Mouse (Mus musculus) adrenal gland, postnatal 25 days (tissue): ENCODE measurements around the gene Rreb1. TPM values are rescaled to one million over a fixed set of nuclear protein-coding genes. Genes with fewer than 3 reads are reported as not detected.

Experiments
- DNase-seq: peaks from one replicate; pipeline ENCODE4 v3.0.0; 2021; ENCODE audit warnings: mixed read lengths
- long read RNA-seq: library from polyadenylated mRNA; stranded (forward); transcript quantifications from one replicate; pipeline ENCODE4 v2.0.0, GENCODE M21; 2021
- total RNA-seq: library from RNA; stranded (reverse); gene quantifications from 2 replicates; pipeline ENCODE4 v1.2.3, GENCODE M21; 2021

The Rreb1 gene
- 78.2 and 87.2 TPM in 2 replicates for total RNA-seq
- long read RNA-seq, partial matches to known transcripts: 1 of 12 reads
- long read RNA-seq, other reads (novel, unspliced or antisense): 10 of 12 reads

DNA sequence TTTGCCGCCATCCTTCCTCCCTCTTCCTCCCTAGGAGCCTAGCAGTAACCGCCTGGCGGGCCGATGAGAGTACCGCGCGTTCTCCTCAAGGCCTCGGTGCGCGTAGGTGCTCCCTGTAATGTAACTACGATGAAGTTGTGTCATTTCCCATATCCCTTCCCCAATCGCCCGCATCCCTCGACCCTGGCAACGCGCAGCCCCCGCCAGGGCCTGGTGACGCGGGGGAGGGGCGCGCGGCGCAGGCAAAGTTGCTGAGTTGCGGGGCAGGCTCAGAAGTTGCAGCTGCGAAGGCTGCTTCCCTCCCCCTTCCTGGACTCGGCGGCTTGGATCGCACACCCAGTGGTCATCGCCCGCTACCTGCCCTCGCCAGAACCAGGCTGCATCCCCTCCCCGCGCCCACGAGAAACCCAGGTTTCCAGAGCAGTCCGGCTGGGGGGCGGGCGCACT is at the start of gene Rreb1:
Gene Rreb1 (plus strand): TSS at position 254 of the 447 bp plus-strand sequence.
- peak; percentile 47 for DNase-seq

DNA sequence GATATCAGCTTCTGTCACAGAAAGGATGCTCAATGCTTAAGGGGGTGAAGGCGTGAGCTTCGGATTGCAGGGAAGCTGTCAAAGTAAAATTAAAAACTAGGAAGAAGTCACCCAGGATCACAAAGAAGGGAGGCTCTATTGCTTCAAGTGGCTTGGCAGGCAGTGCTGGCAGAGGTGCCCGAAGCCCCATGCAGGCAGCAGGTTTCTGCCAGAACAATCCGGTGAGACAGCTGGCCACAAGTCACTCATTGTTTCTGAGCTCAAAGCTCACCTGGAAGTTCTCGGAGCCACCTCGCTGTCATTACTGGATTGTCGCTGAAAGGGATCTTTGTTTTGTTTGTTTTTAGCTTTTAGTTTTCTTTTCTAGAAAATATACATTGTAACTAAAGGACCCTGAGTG is 49.6 kb upstream of the Rreb1 start:
- DNase-seq: no peak

DNA sequence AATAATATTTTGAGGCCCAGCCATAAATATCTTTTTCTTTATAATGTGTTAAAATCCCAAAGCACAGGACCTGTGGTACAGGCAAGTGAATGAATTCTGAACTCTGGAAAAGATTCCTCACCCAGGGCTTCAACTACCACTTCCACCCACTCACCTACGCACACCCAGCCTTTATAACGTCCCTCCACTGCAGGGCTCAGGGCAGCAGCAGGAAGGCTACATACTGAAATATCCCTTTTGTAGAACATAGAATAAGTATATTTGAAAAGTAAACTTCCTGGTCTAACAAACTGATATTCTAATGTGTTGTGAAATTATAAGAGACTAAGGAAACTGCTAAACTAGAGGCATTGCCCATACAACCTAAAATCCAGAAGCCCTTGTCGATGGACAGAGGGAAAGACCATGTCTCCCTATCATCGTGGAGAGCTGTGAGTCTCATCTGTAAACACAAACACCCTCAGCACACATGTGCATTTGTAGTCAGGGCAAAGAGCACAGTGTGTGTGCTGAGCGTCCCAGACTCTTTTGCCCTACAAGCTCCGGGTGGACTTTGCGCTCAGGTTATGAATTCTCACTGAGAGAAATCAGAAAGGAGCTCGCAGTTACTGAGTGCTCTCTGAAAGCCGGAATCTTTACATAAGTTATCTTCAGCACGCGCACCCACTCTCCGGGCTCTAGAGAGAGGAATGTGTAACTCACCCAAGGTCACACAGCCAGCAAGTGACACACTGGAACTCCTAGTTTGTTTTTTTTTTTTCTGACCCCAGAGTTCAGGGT is 46.1 kb upstream of the Rreb1 start:
- DNase-seq: peak; percentile 16

DNA sequence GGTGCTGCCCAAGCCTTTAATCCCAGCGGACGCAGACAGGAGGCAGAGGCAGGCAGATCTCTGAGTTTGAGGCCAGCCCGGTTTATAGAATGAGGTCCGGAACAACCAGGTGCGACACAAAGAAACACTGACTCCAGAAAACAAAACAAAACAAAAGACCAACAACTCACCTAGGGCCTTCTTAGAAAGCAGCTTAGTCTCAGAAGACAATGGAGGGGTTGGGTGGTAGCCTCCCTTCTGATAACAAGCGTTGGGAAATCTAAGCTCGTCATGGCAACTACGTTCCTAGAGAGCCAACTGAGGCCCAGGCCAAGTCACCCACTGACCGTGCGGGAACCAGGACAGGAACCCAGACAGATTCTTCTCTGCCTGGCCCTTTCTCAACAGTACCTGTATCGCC is 43.7 kb upstream of the Rreb1 start:
- no peak for DNase-seq

DNA sequence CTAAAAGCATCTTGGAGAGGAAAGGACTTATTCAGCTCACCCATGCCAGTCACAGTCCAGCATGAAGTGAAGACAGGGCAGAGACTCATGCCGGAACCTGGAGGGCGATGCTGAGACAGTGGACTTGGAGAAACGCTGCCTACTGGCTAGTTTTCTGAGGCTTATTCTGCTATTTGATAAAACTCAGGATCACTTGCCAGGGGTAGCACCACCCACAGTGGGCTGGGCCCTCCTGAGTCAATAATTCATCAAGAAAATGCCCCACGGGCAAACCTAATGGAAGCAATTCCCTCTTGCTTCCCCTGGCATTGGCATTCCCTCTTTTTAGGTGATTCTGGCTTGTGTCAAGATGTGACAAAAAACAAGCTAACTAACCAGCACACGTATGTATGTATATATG is 38.1 kb upstream of the Rreb1 start:
- no peak for DNase-seq

DNA sequence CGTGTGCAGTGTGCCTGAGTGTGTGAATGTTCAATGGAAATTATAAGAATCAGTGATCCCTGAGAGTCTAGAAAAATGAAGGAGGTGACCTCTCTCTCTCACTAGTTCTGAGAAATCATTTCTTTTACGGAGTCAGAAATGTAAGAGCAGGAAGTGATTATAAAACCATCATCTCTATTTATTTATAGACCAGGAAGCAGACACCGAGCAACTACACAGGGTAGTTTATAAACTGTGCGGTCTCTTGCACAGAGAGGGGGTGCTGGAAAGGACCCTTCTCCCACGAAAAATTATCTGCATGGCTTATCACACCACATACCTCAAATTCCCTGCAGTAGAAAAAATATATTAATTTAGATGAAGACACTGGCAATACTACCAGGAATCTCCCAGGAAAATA is 37.4 kb upstream of the Rreb1 start:
- DNase-seq: no peak

DNA sequence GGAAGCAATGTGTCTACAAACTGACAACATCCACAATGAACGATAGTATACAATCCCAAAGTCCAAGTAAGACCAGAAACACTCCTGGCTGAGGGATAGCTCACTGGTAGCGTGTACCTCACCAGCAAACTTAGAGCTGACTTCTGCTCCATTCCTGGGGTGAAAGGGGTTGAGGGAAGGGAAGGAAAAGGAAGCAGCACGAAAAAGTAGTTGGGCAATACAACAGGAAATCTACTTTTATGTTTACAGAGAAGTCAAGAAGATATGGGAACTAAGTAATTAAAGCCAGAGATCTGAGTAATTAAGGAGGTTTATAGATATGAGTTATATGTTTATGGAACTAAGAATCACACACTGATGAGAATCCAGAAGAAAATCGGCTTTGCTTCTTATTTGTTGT is 36.0 kb upstream of the Rreb1 start:
- DNase-seq: no peak

DNA sequence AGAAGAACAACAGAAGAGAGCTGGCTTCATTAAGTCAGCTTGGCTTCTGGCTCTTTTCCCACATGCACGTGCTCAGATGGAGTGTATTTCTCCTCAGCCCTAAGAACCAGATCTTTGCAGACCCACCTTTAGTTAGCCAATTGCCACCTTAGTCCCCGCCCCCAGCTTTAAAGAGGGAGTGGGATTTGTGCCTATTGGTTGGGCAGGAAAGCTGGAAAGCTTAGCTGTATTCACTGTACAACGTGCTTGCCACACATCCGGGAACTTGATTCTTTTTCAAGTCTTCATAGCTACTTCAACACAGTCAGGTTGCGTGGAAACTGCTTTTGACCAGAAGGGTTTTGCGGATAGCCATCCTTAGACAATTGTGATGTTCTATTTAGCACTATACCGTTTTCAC is 30.7 kb upstream of the Rreb1 start:
- DNase-seq: no peak

DNA sequence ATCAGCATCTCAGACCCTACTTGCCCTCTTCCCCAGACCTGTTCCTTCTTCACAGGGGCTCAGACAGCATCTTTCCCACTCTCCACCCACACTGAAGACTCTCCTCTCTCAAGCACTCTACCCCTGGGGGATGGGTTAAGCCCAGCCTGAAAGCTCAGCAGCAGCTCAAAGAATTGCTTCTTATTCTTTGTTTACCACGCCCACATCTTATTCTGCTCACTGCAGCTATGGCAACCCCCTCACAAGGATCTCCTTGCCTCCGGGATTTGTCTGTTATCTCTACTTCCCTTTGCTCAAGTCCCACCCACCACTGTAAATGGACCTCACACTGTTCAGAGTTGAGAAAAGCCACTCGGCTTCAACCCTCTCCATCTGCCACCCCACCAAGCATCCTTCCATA is 28.7 kb upstream of the Rreb1 start:
- no peak for DNase-seq

DNA sequence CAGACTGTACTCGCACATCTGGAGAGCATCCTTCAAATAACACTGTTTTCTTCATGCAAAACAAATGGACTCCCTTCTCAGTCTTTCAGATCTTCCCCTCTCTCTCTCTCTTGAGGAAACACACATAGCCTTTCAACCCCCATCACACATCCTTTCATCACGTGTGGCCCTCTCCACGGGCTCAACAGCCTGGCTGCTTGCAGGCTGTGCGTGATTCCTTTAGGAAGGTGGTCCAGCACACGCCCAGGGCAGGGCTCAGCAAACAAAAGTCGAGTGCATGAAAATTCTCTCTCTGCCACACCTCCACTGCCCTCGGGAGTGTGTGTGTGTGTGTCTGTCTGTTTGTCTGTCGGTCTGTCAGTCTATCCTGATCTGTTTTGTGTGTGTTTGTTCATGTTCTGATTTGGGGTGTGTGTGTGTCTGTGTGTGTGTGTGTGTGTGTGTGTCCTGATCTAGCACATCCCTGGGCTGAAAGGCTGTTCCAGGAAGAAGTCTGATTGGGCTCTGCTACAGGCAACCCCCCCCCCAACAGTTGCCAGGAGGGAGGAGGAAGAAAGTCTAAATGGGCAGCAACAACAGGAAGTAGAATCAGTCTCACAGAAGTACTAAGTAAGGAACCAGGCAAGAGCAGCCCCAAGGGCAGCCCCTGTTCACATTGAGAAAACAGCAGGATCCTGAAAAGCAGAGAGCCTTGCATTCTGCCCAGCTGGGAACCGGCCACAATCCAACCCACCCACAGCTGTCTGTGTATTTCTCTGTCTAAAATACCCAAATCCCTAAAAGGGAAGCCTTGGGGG is 26.8 kb upstream of the Rreb1 start:
- DNase-seq: no peak

DNA sequence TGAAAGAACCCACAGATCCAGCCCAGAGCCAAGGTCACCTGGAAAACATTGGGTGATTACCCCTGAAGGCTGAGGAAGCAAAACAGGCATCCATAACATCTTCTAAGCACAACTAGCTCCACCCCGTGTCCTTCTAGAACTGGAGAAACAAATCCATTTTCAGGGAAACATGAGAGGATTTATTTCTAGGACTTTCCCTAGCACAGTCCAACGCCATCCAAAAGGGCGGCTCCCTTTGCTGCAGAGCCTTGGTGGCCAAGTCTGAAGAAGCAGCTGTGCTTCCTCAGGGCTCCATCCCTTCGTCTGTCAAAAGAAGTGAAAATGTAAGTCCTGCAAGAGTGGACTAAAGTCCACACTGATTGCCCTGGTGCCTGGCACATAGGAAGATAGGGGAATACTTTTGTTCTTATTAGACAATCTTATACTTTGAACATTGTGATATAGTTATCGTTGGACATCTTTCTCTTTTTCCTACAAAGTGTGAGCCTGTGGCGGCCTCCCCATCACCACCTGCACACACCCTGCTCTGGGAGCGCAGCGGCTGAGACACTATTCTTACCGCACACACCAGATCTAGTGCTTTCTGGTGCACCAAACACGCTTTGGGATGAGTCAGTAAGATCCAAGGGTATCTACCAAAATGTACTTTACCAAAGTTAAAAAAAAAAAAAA is 18.7 kb upstream of the Rreb1 start:
- DNase-seq: no peak

DNA sequence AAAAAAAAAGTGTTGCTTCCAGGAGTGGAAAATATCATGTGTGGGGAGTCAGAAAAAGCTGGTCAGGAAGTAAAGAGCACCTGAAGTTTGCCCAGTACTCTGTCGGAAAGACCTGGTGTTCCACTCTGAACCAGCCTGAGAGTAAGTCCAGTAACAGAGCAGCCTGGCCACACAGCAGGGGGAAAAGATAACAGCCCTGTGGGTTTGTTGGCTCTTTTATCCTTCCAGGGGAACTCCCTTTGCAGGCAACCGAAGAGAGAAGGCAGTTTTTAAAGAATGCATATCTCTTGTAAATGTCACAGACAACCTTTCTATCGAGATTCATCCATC is 18.2 kb upstream of the Rreb1 start:
- no peak for DNase-seq

DNA sequence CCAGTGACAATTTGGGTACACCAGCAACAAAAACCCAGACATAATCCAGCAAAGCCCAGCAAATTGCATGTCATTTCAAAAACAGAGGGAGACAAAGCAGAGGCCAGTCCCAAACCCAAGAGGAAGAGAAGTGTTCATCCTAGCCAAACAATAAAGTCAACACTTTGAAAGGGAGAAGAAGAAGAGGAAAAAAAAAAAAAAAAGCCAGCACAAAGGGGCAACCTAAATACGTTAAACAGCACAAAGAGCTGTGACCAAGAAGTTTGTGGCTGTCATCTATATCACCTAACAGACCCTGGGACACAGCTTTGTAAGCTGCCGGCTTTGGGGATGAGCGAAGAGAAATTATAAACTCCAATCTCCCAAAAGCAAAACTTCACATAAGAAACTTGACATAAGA is 17.8 kb upstream of the Rreb1 start:
- no peak for DNase-seq

DNA sequence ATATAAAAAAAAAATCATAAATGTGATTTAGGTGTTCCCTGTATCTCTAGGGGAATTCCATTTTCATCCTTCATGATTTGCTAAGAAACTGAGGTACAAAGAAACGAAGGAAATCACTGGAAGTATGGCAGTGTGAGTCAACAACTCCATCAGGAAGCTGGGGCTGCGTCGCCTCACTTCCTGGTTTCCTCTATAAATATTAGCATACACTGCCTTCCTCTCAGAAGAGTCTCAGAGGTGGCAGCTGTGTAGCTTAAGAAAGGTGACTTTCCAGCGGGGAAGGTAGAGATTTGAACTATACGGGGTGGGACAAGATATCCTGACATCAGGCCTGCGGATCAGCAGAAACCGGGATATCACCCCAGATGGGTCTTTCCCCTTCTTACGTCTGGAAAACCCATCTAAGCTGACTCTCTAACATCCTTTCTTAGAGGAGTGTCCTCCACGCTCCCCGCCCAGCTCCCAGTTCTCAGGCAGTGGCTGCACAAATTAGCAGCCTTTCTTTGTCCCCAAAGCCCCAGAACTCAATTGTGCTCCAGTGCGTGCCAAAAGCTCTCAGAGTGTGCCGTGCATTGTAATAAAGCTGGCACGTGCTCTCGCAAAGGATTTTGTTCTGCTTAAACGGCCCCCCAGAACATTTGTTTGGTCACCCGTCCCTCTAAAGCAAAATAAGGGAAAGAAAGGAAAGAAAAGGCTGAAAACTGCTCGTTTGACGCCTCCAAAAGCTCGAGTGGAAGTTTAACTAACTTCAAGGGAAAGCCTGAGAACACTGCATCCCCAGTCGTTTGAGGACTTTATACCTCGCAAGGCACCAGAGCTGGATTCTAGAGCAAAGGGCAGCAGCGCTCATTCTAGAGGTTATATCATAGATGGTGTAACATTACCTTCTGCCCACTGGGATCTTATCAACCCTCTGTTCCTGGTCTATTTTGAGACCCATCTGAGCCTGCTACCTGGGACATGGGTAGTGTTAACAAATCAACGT is 17.0 kb upstream of the Rreb1 start:
- DNase-seq: no peak

DNA sequence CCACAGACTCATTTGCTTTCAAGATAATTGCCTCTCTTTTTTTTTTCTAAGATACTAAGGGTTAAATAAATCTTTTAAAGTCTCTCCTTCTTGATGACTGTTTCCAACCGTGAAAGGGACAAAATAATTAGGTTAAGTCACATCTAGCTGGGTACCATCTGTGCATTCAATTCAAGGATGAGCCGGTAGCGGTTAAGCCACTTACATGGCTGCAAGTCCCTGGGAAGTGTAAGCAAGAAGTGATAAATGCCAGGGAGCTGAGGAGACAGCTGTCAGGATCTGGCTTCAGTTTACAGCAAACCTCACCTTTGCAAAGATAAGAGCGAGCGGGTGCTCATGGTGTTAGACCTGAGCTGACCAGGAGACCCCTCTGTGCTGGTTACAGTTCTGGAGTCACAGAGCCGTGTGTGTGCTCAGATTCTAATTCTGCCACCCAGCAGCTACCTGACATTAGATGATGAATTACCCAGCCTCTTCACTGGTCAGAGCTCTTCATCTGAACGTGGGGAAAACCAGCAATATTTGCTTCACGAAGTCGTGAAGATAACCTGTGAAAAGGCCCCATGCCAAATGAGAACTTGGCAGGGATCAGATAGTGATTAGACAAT is 14.3 kb upstream of the Rreb1 start:
- no peak for DNase-seq

DNA sequence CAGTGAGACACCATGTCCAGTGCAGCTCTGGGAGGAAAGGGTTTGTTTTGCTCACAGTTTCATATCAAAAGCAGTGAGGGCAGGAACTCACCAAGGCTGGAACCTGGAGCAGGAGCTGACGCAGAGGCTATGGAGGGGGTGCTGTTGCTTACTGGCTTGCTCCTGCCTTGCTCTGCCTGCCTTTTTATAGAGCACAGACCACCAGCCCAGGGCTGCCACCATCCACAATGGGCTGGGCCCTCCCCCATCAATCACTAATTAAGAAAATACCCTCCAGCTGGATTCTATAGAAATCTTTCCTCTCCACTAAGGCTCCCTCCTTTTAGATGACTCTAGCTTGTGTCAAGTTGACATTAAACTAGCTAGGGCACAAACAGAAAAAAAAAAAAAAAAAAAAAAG is 8.4 kb upstream of the Rreb1 start:
- no peak for DNase-seq

DNA sequence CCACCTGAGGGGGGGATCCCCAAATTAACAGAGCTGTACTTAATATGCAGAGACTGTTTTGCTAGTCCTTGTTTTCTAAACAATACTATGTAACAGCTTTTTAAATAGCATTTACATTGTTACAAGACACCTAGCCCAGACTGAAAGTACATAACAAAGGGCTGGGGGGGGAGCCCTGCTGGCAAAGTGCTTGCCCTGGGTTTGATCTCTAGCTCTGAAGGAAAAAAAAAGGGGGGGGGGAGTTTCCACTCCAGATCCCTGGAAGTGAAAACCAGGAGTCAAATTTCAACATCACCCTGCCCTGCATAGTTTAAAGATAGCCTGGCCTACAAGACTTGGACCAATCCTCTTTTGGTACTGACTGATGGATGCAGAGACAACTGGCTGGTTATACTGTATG is 4.7 kb upstream of the Rreb1 start:
- no peak for DNase-seq

DNA sequence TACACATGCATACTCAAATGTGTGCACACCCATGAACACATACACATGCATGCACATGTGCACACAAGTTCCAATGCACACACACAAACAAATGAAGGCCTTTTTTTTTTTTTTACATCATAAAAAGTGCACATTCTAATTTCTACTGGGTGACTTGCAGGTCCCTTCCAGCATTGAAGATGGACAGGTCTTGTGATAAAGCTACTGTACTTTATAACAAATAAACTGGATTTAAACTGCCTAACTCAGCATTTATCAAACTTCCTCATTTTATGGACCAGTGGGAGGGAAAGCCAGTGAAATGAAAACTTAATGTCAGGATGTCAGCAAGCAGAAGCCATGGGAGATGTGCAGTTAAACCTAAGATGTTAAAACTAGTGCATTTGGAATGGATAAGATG is 1.5 kb upstream of the Rreb1 start:
- no peak for DNase-seq

DNA sequence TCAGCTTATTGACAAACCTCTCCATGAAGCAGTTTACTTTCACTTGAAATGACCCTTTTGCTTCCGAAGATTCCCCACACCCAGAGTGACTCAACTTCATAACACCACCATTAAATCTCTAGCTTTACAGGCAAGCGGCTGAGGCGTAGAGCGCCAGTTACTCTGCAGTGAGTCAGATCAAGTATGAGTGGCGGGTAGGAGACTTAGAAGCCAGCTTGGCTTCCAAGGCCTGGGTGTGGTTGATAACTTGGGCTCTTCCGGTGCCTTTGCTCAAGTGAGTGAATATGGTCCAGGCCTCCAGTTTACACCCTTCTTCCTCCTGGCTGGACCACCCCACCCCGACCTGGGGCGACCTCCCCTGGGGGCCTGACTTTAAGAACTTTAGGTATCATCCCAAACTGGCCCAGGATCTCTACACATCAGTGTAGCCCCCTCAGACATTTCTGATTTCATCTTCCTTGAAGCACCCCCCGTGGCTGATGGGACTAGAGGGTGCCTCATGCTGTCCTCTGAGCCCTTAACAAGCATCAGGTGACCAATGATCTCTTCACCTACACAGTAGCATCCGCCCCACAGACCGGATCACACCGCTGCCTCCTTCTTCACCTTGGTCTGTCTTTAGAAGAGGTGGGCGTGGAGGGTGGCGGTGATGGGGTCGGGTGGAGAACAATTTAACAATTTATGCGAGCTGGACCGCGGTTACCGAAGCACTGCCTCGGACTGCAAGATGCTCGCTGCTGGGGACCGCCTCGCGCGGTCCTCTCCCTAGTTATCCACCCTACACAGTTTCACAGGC is 651 bp upstream of the Rreb1 start:
- DNase-seq: no peak

DNA sequence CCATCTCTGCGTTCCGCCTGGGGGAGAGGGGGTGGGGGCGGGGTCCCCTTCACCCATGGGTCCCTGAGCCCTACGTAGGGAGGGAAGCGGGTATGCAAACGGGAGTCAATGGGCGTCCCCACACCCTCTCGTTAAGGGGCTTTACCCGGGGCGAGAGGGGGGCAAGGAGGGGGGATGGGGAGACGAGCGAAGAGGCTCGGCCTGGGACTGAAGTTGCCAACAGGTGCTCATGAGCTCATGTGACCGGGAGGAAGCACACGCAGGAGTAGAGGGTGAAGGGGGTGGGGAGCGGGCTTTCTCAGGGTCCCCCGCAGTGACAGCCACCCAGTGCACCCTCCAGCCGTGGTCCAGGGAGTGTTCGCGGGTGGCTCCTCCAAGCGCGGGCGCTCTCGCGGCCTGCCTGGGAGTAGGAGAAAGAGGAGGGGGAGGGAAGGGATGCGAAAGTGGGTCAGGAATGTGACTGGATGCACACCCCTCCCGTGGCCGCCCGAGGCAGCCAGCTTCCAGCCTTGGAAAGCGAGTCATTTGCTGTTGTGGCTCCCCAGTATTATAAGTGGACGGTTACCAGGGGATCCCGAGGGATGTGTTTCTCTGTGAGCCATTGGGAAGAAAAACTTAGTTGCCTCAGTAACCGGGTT is 513 bp downstream of the Rreb1 start:
- DNase-seq: peak; percentile 41
